16 mouse cellular contexts compared by ENCODE assay signal in genomic region chr1:82407786-82408185, GRCm38 (mm10).
"Had no signal": no experiment of that assay in that cellular context is flagged by ENCODE, and none has a peak within 500 bp of the region (broad histone marks: within the 10 kb centered on the region; RNA-seq: fewer than 3 reads in every experiment).

No protein-coding gene starts in this region.

- H3K4me3 ChIP-seq: left cerebral cortex, adult 2 months; liver, embryonic 13.5 days; neural tube, embryonic 12.5 days; stomach, embryonic 15.5 days had no signal

- H3K27ac ChIP-seq: kidney, postnatal 0 days; left cerebral cortex, adult 2 months; liver, embryonic 13.5 days; neural tube, embryonic 12.5 days; stomach, embryonic 15.5 days had no signal

- H3K27me3 ChIP-seq: liver, embryonic 13.5 days; neural tube, embryonic 12.5 days; stomach, embryonic 15.5 days had no signal

- DNase-seq: kidney, postnatal 25 days; layer of hippocampus, postnatal 36 days; liver, embryonic 13.5 days; lung, adult 2 months; lung, postnatal 14 days; lung, postnatal 4 days; midbrain, embryonic 14.5 days; retina, postnatal 1 day; right cerebral cortex, postnatal 25 days; spleen, adult 18-20 months; thymus, postnatal 25 days had no signal

- H3K9ac ChIP-seq: liver, embryonic 13.5 days; neural tube, embryonic 12.5 days; stomach, embryonic 15.5 days had no signal

- H3K9me3 ChIP-seq: liver, embryonic 13.5 days; neural tube, embryonic 12.5 days; stomach, embryonic 15.5 days had no signal

- H3K36me3 ChIP-seq: liver, embryonic 13.5 days; neural tube, embryonic 12.5 days; stomach, embryonic 15.5 days had no signal

- H3K4me1 ChIP-seq: liver, embryonic 13.5 days; stomach, embryonic 15.5 days had no signal

- H3K4me2 ChIP-seq: liver, embryonic 13.5 days; midbrain, embryonic 11.5 days; neural tube, embryonic 12.5 days; stomach, embryonic 15.5 days had no signal
